Mouse (Mus musculus): Measurements from ENCODE around the gene Atxn1l.

Gene Atxn1l

DNA sequence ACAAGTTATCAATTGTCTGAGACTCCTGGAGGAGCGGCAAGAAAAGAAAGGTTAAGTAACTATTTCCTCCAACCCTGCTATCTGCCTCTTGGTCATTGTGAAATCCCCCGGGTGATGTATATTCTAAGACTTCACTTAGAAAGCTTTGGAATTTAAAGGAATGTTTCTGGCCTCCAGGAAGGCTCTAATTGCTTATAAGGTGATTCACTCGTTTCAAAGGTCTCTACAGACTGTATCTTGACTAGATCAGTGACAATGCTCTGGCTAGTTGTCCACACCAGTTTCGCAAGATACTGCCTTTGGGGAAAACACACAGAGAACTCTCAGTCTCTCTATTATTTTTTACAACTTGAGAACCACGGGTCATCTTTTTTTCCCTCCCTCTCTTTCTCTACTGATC, 12.7 kb upstream of the Atxn1l start:
- no peak for TF ChIP-seq POU5F1 (IDR thresholded peaks at IDR 0.05; ENCODE audit: borderline replicate concordance, low read length)
- TF ChIP-seq CTCF (conservative IDR thresholded peaks at IDR 0.05; ENCODE audit: low read length), result no peak
- TF ChIP-seq NANOG (IDR thresholded peaks at IDR 0.05; ENCODE audit: borderline replicate concordance, low read length), result no peak
- 0 out of 2 replicates have a peak, but pooled peaks cover 3% of the 10 kb centered on the region for H3K4me1 ChIP-seq (replicated peaks; ENCODE audit: low read depth, low read length)
- no peak overlapping the region for H3K4me3 ChIP-seq (replicated peaks; ENCODE audit: low read length)
- no peaks in the 10 kb centered on the region for H3K27me3 ChIP-seq (ENCODE audit: insufficient read depth, low read length)
- peaks cover 22% of the 10 kb centered on the region for H3K9me3 ChIP-seq (ENCODE audit: low read length)
- no peaks in the 10 kb centered on the region for H3K36me3 ChIP-seq (ENCODE audit: insufficient read depth, low read length)

DNA sequence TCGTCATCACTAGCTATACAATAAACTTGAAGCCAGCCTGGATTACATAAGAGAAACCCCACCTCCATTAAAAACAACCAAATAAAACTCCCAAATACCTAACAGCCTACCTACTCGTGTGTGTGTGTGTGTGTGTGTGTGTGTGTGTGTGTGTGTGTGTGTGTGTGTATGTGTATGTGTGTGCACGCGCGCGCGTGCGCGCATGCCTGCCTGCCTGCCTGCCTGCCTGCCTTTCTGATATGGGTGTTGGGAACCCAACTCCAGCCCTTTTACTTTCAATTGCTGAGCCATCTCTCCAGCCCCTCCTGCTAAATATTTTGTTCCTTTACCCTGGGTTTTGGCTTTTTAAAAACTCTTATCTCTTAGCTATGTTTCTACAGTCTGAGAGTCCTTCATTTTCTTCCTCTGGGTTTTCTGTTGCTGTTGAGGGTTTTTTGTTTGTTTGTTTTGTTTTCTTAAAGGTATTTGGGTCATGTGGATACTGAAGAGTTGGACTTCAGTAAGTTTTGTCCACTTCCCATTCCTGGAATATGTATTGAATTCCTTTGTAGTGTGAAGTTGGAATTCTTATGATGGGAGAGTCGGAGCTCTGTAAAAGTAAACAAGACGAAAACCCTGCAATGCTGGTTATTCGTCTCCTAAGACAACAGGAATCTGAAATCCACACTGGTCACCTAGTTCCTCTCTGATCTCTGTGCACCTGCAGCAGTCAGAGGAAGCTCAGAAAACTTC, 10.1 kb upstream of the Atxn1l start:
- Histone ChIP-seq H3K9me3 (ENCODE audit: low read length) (peaks cover 15% of the 10 kb centered on the region), H3K4me3 (replicated peaks; ENCODE audit: low read length) (no peak overlapping the region), H3K36me3 (ENCODE audit: insufficient read depth, low read length) (no peaks in the 10 kb centered on the region), H3K4me1 (replicated peaks; ENCODE audit: low read depth, low read length) (0 out of 2 replicates have a peak, but pooled peaks cover 3% of the 10 kb centered on the region), H3K27me3 (ENCODE audit: insufficient read depth, low read length) (no peaks in the 10 kb centered on the region)
- TF ChIP-seq POU5F1 (IDR thresholded peaks at IDR 0.05; ENCODE audit: borderline replicate concordance, low read length) (no peak), CTCF (conservative IDR thresholded peaks at IDR 0.05; ENCODE audit: low read length) (no peak), NANOG (IDR thresholded peaks at IDR 0.05; ENCODE audit: borderline replicate concordance, low read length) (no peak)

DNA sequence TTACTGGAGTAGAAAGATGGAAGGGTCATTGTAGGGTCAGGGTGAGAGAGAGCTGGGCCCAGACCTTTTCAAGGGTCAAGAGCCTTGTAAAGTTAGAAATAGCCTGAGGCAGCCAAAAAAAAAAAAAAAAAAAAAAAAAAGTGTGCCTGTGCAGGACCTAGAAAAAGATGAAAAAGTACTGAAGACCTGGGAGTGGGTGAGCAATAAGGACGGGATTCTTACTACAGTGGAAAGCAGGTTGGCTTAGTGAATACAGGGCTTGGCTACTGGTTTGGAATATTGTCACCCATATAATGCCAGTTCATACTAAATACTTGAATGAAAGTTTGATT, 476 bp upstream of the Atxn1l start:
- H3K4me3 ChIP-seq (replicated peaks; ENCODE audit: low read length), result peak overlapping the region; percentile 89
- peaks cover 15% of the 10 kb centered on the region for H3K36me3 ChIP-seq (ENCODE audit: insufficient read depth, low read length)
- TF ChIP-seq NANOG (IDR thresholded peaks at IDR 0.05; ENCODE audit: borderline replicate concordance, low read length), result no peak
- no peak for TF ChIP-seq CTCF (conservative IDR thresholded peaks at IDR 0.05; ENCODE audit: low read length)
- no peak for TF ChIP-seq POU5F1 (IDR thresholded peaks at IDR 0.05; ENCODE audit: borderline replicate concordance, low read length)
- peaks cover 20% of the 10 kb centered on the region for H3K4me1 ChIP-seq (replicated peaks; ENCODE audit: low read depth, low read length)
- H3K9me3 ChIP-seq (ENCODE audit: low read length), result peaks cover 14% of the 10 kb centered on the region
- H3K27me3 ChIP-seq (ENCODE audit: insufficient read depth, low read length), result no peaks in the 10 kb centered on the region

DNA sequence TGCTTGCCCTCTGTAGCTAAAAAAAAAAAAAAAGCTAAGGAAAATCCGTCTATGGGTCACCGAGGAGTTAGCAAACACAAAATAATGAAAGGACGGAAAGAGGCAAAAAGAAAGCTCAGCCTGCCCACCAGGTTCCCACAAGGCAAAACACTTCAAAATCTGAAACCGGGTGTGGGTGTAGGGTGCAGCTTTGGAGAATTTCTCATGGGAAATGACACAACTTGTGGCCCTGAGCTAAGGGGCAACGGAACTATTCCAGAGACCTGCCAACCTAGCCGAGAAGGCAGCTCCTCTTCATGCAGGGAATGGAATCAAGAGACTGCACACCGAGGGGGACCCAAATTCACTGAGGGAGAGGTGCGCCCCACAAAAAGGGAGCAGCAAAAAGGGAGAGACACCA, 720 bp downstream of the Atxn1l start:
- Histone ChIP-seq H3K4me3 (replicated peaks; ENCODE audit: low read length) (peak overlapping the region; percentile 89), H3K9me3 (ENCODE audit: low read length) (peaks cover 14% of the 10 kb centered on the region), H3K4me1 (replicated peaks; ENCODE audit: low read depth, low read length) (peaks cover 28% of the 10 kb centered on the region), H3K27me3 (ENCODE audit: insufficient read depth, low read length) (no peaks in the 10 kb centered on the region), H3K36me3 (ENCODE audit: insufficient read depth, low read length) (peaks cover 20% of the 10 kb centered on the region)
- TF ChIP-seq CTCF (conservative IDR thresholded peaks at IDR 0.05; ENCODE audit: low read length), result no peak
- no peak for TF ChIP-seq POU5F1 (IDR thresholded peaks at IDR 0.05; ENCODE audit: borderline replicate concordance, low read length)
- TF ChIP-seq NANOG (IDR thresholded peaks at IDR 0.05; ENCODE audit: borderline replicate concordance, low read length), result no peak

DNA sequence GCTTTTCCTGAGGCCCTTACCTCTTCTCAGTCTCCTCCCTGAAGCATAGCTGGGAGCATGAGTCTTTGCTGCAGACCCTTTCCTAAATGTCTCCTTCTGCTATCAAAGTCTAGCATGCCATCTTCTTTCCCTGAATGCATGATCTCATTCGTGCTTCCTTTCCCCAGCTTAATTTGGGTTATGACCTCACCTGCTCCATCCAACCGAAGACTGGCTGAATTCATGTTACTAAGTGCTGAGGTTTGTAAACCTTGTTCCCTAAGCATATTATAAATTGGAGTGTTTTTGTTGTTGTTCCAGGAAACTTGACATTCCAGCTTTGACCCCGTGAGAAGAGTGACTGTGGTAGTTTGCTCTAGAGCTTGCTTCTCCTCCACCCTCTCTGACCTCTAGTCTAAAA, 3.5 kb downstream of the Atxn1l start:
- no peak overlapping the region for H3K4me3 ChIP-seq (replicated peaks; ENCODE audit: low read length)
- no peak for TF ChIP-seq CTCF (conservative IDR thresholded peaks at IDR 0.05; ENCODE audit: low read length)
- no peak for TF ChIP-seq POU5F1 (IDR thresholded peaks at IDR 0.05; ENCODE audit: borderline replicate concordance, low read length)
- no peak for TF ChIP-seq NANOG (IDR thresholded peaks at IDR 0.05; ENCODE audit: borderline replicate concordance, low read length)
- H3K9me3 ChIP-seq (ENCODE audit: low read length), result peaks cover 14% of the 10 kb centered on the region
- peaks cover 28% of the 10 kb centered on the region for H3K36me3 ChIP-seq (ENCODE audit: insufficient read depth, low read length)
- no peaks in the 10 kb centered on the region for H3K27me3 ChIP-seq (ENCODE audit: insufficient read depth, low read length)
- H3K4me1 ChIP-seq (replicated peaks; ENCODE audit: low read depth, low read length), result peaks cover 28% of the 10 kb centered on the region

DNA sequence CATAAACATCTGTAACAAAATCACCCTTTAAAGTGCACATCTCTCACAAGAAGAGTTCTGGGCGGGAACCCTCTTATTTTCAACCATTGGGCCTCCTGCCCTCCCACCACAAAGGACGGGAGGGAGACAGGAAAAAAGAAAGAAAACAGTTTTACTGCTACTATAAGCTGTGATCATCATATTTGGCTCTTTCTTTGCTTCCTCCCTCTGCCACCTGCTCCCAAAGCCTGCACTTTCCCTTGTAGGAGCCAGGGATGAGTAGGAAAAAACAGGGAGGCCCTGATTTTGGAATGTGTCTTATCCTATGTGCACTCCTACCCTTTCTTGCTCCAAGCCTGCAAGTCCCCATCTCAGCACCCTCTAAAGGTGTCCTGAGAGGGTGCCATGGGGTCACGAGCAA, 6.5 kb downstream of the Atxn1l start:
- H3K9me3 ChIP-seq (ENCODE audit: low read length), result no peaks in the 10 kb centered on the region
- TF ChIP-seq CTCF (conservative IDR thresholded peaks at IDR 0.05; ENCODE audit: low read length) (no peak), NANOG (IDR thresholded peaks at IDR 0.05; ENCODE audit: borderline replicate concordance, low read length) (no peak), POU5F1 (IDR thresholded peaks at IDR 0.05; ENCODE audit: borderline replicate concordance, low read length) (no peak)
- no peaks in the 10 kb centered on the region for H3K27me3 ChIP-seq (ENCODE audit: insufficient read depth, low read length)
- H3K4me3 ChIP-seq (replicated peaks; ENCODE audit: low read length), result no peak overlapping the region
- peaks cover 33% of the 10 kb centered on the region for H3K36me3 ChIP-seq (ENCODE audit: insufficient read depth, low read length)
- H3K4me1 ChIP-seq (replicated peaks; ENCODE audit: low read depth, low read length), result peaks cover 18% of the 10 kb centered on the region

DNA sequence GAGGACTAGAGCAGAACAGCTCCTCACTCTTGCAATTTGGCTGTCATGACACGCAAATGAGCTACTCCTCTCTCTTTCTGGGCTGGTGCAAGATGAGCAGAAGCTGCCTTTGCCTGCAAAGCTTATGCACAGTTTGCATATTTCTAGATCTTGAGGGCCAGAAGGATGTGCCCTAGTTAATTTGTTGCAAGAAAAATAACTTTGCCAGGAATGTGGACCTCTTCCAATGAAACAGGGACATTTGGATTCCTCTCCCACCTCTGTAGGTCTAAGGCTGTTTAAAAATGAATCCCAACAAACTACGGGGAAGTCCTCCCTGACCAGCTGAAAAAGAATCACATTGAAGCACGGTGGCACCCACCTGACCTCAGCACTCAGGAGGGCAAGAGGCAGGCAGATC, 12.4 kb downstream of the Atxn1l start:
- H3K27me3 ChIP-seq (ENCODE audit: insufficient read depth, low read length), result no peaks in the 10 kb centered on the region
- H3K9me3 ChIP-seq (ENCODE audit: low read length), result no peaks in the 10 kb centered on the region
- H3K36me3 ChIP-seq (ENCODE audit: insufficient read depth, low read length), result peaks cover 64% of the 10 kb centered on the region
- H3K4me1 ChIP-seq (replicated peaks; ENCODE audit: low read depth, low read length), result peaks cover 8% of the 10 kb centered on the region
- no peak for TF ChIP-seq POU5F1 (IDR thresholded peaks at IDR 0.05; ENCODE audit: borderline replicate concordance, low read length)
- TF ChIP-seq NANOG (IDR thresholded peaks at IDR 0.05; ENCODE audit: borderline replicate concordance, low read length), result no peak
- no peak for TF ChIP-seq CTCF (conservative IDR thresholded peaks at IDR 0.05; ENCODE audit: low read length)
- no peak overlapping the region for H3K4me3 ChIP-seq (replicated peaks; ENCODE audit: low read length)

DNA sequence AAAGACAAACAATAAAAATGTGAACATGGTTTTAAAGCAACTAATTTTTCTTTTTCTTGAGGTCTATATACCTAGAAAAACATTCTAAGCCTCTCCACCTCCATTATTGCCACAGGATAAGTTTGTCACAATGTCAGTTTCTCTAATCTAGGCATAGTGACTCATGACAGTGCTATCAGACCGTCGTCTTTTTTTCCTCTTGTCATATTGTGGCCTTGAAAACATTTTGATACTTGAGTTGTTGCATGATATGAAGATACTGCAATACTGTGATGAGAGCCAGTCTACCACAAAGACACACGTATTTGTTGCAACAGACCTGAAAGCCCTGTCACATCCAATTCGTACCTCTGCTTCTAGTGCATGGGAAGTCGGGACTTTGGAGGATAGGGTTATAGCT, 22.6 kb downstream of the Atxn1l start:
- Histone ChIP-seq H3K27me3 (ENCODE audit: insufficient read depth, low read length) (no peaks in the 10 kb centered on the region), H3K9me3 (ENCODE audit: low read length) (no peaks in the 10 kb centered on the region), H3K36me3 (ENCODE audit: insufficient read depth, low read length) (peaks cover 71% of the 10 kb centered on the region), H3K4me1 (replicated peaks; ENCODE audit: low read depth, low read length) (no peaks in the 10 kb centered on the region), H3K4me3 (replicated peaks; ENCODE audit: low read length) (no peak overlapping the region)
- no peak for TF ChIP-seq CTCF (conservative IDR thresholded peaks at IDR 0.05; ENCODE audit: low read length)
- no peak for TF ChIP-seq POU5F1 (IDR thresholded peaks at IDR 0.05; ENCODE audit: borderline replicate concordance, low read length)
- TF ChIP-seq NANOG (IDR thresholded peaks at IDR 0.05; ENCODE audit: borderline replicate concordance, low read length), result no peak

DNA sequence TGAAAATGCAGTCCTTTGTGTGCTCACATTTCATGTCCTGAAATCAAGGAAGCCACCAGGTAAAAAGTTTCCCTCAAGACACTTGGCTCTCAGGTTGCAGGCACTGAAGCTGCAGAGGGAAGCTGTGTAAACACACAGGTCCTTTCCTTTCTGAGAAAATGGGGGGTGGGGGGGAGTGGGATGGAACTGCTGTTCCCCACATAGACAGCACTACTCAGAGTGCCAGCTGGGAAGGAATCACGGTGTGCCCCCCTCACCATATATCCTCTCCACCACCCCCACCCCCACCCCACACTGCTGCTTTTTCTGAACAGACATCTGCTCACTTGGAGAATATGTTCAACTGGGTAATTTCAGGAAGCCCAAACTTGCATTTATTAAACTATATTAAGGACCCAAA, 25.0 kb downstream of the Atxn1l start:
- Histone ChIP-seq H3K27me3 (ENCODE audit: insufficient read depth, low read length) (no peaks in the 10 kb centered on the region), H3K4me1 (replicated peaks; ENCODE audit: low read depth, low read length) (no peaks in the 10 kb centered on the region), H3K4me3 (replicated peaks; ENCODE audit: low read length) (no peak overlapping the region), H3K36me3 (ENCODE audit: insufficient read depth, low read length) (peaks cover 73% of the 10 kb centered on the region), H3K9me3 (ENCODE audit: low read length) (no peaks in the 10 kb centered on the region)
- TF ChIP-seq NANOG (IDR thresholded peaks at IDR 0.05; ENCODE audit: borderline replicate concordance, low read length), result no peak
- TF ChIP-seq POU5F1 (IDR thresholded peaks at IDR 0.05; ENCODE audit: borderline replicate concordance, low read length), result no peak
- TF ChIP-seq CTCF (conservative IDR thresholded peaks at IDR 0.05; ENCODE audit: low read length), result no peak
